Mouse (Mus musculus) kidney, postnatal 25 days (tissue): ENCODE data around the gene Ttc9b.
A peak's percentile ranks its signal among the peaks of the same experiment; 100 is the strongest.
"Not testable (repeated sequence)": the region's sequence is repeated elsewhere in the genome, so short reads cannot be mapped to it uniquely, and the experiment has no call there.

Experiments used
- DNase-seq, 2 experiments: peaks; one replicate each; pipeline ENCODE4 v3.0.0; 2021; ENCODE audit warnings: mixed read lengths in 2 of 2

Gene Ttc9b

DNA sequence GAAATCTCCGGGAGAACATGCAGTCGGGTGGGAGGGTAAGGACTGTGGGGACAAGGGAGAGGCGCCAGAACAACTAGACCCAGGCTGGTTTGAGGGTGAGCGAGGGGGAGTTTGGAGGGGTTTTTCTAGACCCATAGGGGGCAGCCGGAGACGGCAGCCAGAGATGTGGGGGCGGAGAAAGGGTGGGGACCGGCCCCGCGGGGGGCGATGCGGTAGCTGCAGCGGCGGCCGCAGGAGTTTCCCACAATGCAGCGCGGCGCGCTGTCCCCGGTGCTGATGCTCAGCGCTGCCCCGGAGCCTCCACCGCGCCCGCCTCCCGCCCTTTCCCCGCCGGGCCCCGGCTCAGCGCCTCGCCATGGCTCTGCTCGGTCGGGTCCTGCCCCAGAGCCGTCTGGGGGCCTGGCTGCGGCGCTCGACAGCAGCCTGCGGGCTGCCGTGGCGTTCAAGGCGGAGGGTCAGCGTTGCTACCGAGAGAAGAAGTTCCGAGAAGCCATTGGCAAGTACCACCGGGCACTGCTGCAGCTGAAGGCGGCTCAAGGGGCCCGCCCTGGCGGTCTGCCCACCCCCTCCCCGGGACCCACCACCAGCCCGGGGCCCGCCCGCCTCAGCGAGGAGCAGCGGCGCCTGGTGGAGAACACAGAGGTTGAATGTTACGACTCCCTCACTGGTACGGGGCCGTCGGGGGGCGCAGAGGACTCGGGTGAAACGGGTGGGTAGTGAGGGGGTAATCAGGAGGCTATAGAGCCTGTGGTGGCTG lies at the start of gene Ttc9b:
TSS of gene Ttc9b (plus strand) at position 235 of the 757 bp plus-strand sequence.
- DNase-seq = peak; percentile 27 to 49

GRCm38 (mm10) chr7:27604661-27605348 lies 48.9 kb upstream of the Ttc9b start:
- DNase-seq = no peak

GRCm38 (mm10) chr7:27605499-27606285 lies 48.0 kb upstream of the Ttc9b start:
- DNase-seq = peak in 1 of 2 experiments; percentile 54

- no peak for DNase-seq
Observed at GRCm38 (mm10) chr7:27606481-27607254, 47.0 kb upstream of the Ttc9b start.

DNA sequence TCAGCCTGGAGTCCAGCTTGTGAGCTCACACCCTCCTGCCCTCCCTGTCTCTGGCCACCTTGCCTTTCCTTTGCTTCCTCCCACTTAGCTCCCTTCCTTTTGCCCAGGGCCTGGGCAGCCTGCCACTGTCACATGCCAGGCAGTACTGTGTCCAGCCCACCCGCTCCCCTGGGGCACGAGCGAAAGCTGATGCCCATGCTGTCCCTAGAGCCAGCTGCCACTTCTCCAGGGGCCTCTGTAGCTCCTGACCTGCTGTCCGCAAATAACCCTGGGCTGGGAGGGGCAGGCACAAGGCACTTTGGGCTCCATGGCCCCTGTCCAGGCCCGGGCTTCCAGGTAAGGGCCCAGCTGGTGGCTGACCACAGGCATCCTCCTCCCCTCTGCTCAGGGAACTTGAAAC lies 46.1 kb upstream of the Ttc9b start:
- DNase-seq = peak; percentile 73 to 92

DNA sequence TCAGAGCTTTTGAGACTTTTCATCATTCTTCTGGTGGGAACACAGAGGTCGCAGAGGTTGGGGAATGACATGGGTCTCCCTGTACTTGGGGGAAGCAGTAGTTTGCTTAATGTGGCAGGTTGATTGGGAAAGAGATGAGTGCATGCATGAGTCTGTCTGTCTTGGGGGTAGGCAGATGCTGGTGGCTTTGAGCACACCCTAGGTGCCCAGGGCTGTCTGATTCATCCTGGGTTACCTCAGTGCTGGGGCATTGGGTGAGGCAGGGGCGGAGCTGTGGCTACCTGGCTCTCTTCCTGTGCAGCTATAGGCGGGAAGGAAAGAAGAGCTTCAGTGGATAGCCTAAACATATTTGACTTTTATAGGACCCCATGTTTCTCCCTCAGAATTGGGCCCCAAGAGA lies 45.6 kb upstream of the Ttc9b start:
- DNase-seq = no peak

DNA sequence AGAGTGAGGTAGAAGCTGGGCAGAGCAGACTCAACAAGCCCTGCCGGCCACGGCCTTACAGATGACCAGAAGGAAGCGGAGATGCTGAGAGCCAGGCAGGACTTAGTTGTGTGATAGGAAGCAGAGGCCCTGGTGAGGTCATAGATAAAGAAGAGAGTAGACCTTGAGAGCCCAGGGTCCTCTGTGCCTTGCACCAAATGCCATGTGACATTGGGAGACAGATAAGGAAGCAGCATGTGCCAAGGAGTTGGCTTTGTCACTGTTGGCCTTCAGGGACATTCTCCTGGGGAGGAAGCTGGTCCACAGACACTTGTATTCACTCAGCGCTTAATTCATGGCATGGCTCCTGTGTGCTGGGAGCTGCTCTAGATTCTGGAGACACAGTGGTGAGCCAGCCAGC lies 44.4 kb upstream of the Ttc9b start:
- DNase-seq = no peak

- DNase-seq = no peak
Observed at GRCm38 (mm10) chr7:27609688-27610087, 44.0 kb upstream of the Ttc9b start.

- no peak for DNase-seq
Observed at GRCm38 (mm10) chr7:27610370-27610769, 43.3 kb upstream of the Ttc9b start.

GRCm38 (mm10) chr7:27610871-27611270 lies 42.8 kb upstream of the Ttc9b start:
- DNase-seq = no peak

DNA sequence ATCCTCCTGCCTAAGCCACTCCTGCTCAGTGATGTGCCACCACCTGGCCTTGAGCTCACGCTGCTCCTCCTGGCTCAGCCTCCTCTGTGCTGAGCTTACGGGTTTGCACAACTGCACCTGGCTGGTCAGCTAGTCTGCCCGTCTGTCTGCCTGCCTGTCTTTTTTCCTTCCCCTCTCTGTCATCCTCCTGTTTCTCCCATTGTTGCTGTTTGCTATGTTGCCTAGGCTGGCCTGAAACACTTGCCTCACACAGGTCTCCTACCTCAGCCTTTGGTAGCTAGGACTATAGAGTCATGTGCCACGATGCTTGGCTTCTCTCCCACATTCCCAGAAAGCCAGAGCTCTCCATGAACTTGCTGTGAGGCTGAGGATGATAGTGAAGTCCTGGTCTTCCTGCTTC lies 40.8 kb upstream of the Ttc9b start:
- DNase-seq = no peak

- no peak for DNase-seq
Observed at GRCm38 (mm10) chr7:27613751-27614499, 39.8 kb upstream of the Ttc9b start.

GRCm38 (mm10) chr7:27621028-27621427 lies 32.7 kb upstream of the Ttc9b start:
- no peak for DNase-seq

DNA sequence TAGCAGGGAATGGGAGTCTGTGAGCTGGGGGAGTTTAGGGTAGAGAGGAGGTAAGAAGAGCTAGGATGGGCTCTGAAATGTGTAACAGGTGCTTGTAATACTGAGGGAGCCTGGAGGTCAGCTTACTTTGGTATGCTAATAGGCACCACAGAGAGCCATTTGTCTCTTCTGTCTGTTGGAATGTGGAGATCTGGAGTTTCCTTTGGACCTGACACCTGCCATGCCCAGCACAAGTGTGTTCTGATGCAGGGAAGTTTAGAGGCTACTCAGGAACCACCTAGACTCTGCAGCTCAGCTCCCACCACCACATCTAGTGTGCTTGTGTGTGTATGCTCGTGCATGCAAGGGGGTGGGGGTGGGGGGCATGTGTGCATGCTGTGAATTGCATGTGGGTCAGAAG lies 31.5 kb upstream of the Ttc9b start:
- no peak for DNase-seq

GRCm38 (mm10) chr7:27624967-27625366 lies 28.7 kb upstream of the Ttc9b start:
- DNase-seq = no peak

DNA sequence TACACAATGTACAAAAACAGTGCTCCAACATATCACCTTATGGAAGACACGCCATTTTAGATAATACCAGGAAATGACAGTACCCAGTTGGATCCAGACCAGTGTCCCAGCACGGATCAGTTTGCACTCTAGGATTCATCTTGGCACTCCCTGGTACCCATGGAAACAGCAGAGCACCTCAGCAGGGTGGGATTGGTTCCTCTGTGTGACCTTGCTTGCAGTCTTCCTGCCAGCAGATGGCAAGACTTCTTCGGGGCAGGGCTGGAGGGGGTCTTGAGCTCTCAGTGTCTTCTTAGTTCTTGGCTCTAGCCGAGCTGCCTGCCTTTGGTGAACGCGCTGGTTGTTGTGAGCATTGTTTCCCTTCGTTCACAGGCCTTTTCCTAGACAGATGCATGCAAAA lies 26.0 kb upstream of the Ttc9b start:
- DNase-seq = no peak

DNA sequence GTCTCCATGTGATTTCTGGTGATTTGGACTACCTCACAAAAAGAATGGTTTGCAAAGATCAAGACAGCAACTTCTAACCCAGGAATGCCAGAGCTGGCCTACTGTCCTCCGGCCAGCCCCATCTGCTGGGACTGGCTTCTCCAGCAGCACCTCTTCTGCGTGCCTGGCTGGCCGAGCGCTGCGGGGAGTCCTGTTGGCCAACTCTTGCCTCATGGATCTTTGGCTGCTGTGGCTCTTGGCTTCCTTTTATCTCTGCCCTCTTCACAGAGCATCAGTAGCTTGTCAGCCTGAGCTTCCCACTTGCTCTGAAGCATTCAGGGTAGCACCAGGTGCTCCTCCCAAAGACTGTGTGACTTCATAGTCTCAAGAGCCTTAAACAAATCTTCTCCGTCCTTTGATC lies 25.5 kb upstream of the Ttc9b start:
- no peak for DNase-seq

DNA sequence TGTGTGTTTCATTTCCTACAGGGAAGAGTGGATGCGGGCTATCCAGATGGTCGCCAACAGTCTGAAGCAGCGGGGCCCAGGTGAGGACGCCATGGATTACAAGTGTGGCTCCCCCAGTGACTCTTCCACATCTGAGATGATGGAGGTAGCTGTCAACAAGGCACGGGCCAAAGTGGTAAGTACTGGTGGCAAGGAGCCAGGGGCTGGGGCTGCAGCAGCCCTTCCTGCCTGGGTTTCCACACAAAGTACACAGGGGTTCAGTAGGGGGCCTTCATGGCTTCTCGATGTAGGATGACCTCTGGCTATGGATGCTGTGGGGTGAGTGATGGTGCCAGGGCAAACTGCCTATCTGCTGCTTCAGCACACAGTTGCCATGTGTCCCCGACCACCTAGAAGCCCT lies 24.9 kb upstream of the Ttc9b start:
- not testable (repeated sequence) for DNase-seq

- DNase-seq = no peak
Observed at GRCm38 (mm10) chr7:27631439-27631838, 22.3 kb upstream of the Ttc9b start.

DNA sequence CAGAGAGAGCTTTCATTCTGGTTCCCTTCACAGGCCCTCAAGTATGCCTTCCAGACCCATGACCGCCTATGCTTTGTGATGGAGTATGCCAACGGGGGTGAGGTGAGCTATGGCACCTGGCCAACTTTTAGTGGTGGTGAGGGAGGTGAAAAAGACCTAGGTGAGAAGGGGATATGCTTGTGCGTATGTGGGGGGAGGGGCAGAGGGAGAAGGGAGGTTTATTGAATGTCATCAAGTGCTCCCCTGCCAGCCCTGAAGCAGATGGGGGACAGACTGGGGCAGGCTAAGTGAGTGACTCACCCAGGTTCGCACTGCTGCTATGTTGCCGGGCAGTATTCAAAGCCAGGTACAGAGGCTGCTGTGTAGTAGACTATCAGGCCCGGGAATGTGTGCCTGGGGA lies 20.5 kb upstream of the Ttc9b start:
- DNase-seq = no peak

DNA sequence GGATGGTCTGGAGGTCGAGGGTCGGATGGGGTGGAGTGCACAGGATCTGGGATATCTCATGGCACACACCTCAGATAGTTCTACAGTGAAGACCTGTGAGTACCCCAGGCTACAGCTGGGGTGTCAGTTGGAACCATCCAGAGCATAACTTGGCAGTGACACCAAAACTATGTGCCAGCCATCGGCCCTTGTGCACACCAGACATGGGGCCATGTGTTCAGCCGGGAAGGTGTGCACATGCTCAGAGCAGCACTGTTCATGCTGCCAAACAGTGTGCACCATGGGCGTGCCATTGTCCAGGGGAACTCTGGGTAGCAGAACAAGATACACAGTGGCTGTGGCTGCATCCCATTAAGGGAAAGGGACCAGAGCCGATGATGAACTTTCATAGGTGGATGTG lies 19.0 kb upstream of the Ttc9b start:
- no peak for DNase-seq

- DNase-seq = not testable (repeated sequence)
Observed at GRCm38 (mm10) chr7:27635094-27635493, 18.6 kb upstream of the Ttc9b start.
